17 mouse cellular contexts compared by ENCODE assay signal in genomic region chr3:89416158-89416557, GRCm38 (mm10). TPM values are rescaled to one million over a fixed set of nuclear protein-coding genes. Genes with fewer than 3 reads are reported as not detected.
DNase-seq lines count a peak whose midpoint lies in the region; ATAC-seq and TF ChIP-seq lines count a peak whose summit lies in the region.
"Had no signal": no experiment of that assay in that cellular context is flagged by ENCODE, and none has a peak within 500 bp of the region (broad histone marks: within the 10 kb centered on the region; RNA-seq: fewer than 3 reads in every experiment).

No protein-coding gene starts in this region.

- TF ChIP-seq POLR2A in myocyte (IDR thresholded peaks at IDR 0.05; ENCODE audit: insufficient read length, low read depth), result no peak

- 96% methylated on average over 8 of the region's 8 CpGs for WGBS in hindbrain, embryonic 10.5 days
- 97% methylated on average over 8 of the region's 8 CpGs for WGBS in hindbrain, embryonic 12.5 days
- WGBS in neural tube, embryonic 11.5 days, result 93% methylated on average over 8 of the region's 8 CpGs
- 96% methylated on average over 8 of the region's 8 CpGs for WGBS in neural tube, embryonic 15.5 days

- ATAC-seq in erythroblast, adult 5-6 weeks (replicated peaks; ENCODE audit: low FRiP score, poor library complexity, severe bottlenecking), result no peak
- ATAC-seq in hindbrain, embryonic 12.5 days (ENCODE audit: low FRiP score), result no peak
- ATAC-seq in neural tube, embryonic 11.5 days (ENCODE audit: insufficient read depth, low FRiP score, low TSS enrichment), result no peak
- ATAC-seq in neural tube, embryonic 15.5 days (ENCODE audit: low FRiP score), result no peak

- H3K4me3 ChIP-seq in erythroblast, embryonic 14.5 days (replicated peaks), result peak overlapping the region; percentile 96
- H3K4me3 ChIP-seq in hindbrain, embryonic 10.5 days, result peak overlapping the region; percentile 70; the same call in 1 of the 2 replicates
- no peak overlapping the region for H3K4me3 ChIP-seq in hindbrain, embryonic 12.5 days
- peak overlapping the region; percentile 2; the same call in 1 of the 2 replicates for H3K4me3 ChIP-seq in neural tube, embryonic 11.5 days (ENCODE audit: low read depth, low read length)
- no peak overlapping the region for H3K4me3 ChIP-seq in neural tube, embryonic 15.5 days (replicated peaks)
- peak overlapping the region; percentile 63 for H3K4me3 ChIP-seq in myocyte
- H3K4me3 ChIP-seq: neural tube, embryonic 12.5 days had no signal

- H3ac ChIP-seq in myocyte (ENCODE audit: control insufficient read depth, insufficient read length), result no peak overlapping the region

- no peak overlapping the region for H3K9ac ChIP-seq in hindbrain, embryonic 12.5 days
- H3K9ac ChIP-seq in neural tube, embryonic 11.5 days (ENCODE audit: low read length), result no peak overlapping the region
- H3K9ac ChIP-seq in neural tube, embryonic 15.5 days (replicated peaks), result no peak overlapping the region
- H3K9ac ChIP-seq: kidney, embryonic 15.5 days; neural tube, embryonic 12.5 days had no signal

- H3K27ac ChIP-seq in hindbrain, embryonic 10.5 days, result no peak overlapping the region
- no peak overlapping the region for H3K27ac ChIP-seq in hindbrain, embryonic 12.5 days
- H3K27ac ChIP-seq in neural tube, embryonic 11.5 days (ENCODE audit: low read depth, low read length), result no peak overlapping the region
- H3K27ac ChIP-seq in neural tube, embryonic 15.5 days (replicated peaks), result no peak overlapping the region
- H3K27ac ChIP-seq: kidney, embryonic 15.5 days; neural tube, embryonic 12.5 days had no signal

- peaks cover 46% of the 10 kb centered on the region for H3K36me3 ChIP-seq in erythroblast, embryonic 14.5 days (ENCODE audit: control insufficient read depth)
- peaks cover 38% of the 10 kb centered on the region for H3K36me3 ChIP-seq in hindbrain, embryonic 10.5 days
- peaks cover 25% of the 10 kb centered on the region for H3K36me3 ChIP-seq in hindbrain, embryonic 12.5 days
- H3K36me3 ChIP-seq in neural tube, embryonic 11.5 days (ENCODE audit: control insufficient read depth, insufficient read depth, low read length), result peaks cover 6% of the 10 kb centered on the region; the same call in 1 of the 2 replicates
- H3K36me3 ChIP-seq in neural tube, embryonic 15.5 days, result peaks cover 19% of the 10 kb centered on the region
- H3K36me3 ChIP-seq in myocyte (ENCODE audit: control insufficient read depth, insufficient read depth), result peaks cover 11% of the 10 kb centered on the region

- H3K4me2 ChIP-seq in hindbrain, embryonic 12.5 days (replicated peaks), result no peak overlapping the region
- H3K4me2 ChIP-seq in neural tube, embryonic 11.5 days (ENCODE audit: low read depth), result no peak overlapping the region; the same call in 1 of the 2 replicates
- H3K4me2 ChIP-seq in neural tube, embryonic 15.5 days, result no peak overlapping the region
- peak overlapping the region; percentile 77 for H3K4me2 ChIP-seq in myocyte (ENCODE audit: low read depth)

- DNase-seq in hindbrain, embryonic 10.5 days (ENCODE audit: low spot score), result no peak
- DNase-seq in neural tube, embryonic 11.5 days (ENCODE audit: low spot score), result no peak
- no peak for DNase-seq in thymus, adult 18-20 months
- DNase-seq: adrenal gland, adult 8-10 months; cerebellum, adult 9-11 months; gastrocnemius, postnatal 25 days; heart, postnatal 10 days; right cerebral cortex, postnatal 4 days; thymus, postnatal 25 days had no signal

- H3K27me3 ChIP-seq in erythroblast, embryonic 14.5 days (ENCODE audit: control insufficient read depth), result no peaks in the 10 kb centered on the region
- H3K27me3 ChIP-seq in hindbrain, embryonic 10.5 days (ENCODE audit: insufficient read depth, poor library complexity, severe bottlenecking), result no peaks in the 10 kb centered on the region
- H3K27me3 ChIP-seq in hindbrain, embryonic 12.5 days, result no peaks in the 10 kb centered on the region
- H3K27me3 ChIP-seq in neural tube, embryonic 11.5 days (ENCODE audit: control insufficient read depth, insufficient read depth, low read length), result no peaks in the 10 kb centered on the region
- no peaks in the 10 kb centered on the region for H3K27me3 ChIP-seq in neural tube, embryonic 15.5 days (replicated peaks)
- H3K27me3 ChIP-seq in myocyte (ENCODE audit: control insufficient read depth, insufficient read depth, insufficient read length), result no peaks in the 10 kb centered on the region
- H3K27me3 ChIP-seq: kidney, embryonic 15.5 days; neural tube, embryonic 12.5 days had no signal

- H3K9me3 ChIP-seq in erythroblast, embryonic 14.5 days (ENCODE audit: control insufficient read depth, low read length), result peaks cover 3% of the 10 kb centered on the region
- H3K9me3 ChIP-seq in hindbrain, embryonic 10.5 days, result no peaks in the 10 kb centered on the region
- no peaks in the 10 kb centered on the region for H3K9me3 ChIP-seq in hindbrain, embryonic 12.5 days (replicated peaks)
- no peaks in the 10 kb centered on the region for H3K9me3 ChIP-seq in neural tube, embryonic 11.5 days (ENCODE audit: control insufficient read depth, low read length)
- H3K9me3 ChIP-seq in neural tube, embryonic 15.5 days (replicated peaks), result no peaks in the 10 kb centered on the region
- H3K9me3 ChIP-seq: kidney, embryonic 15.5 days; neural tube, embryonic 12.5 days had no signal

- peaks cover 40% of the 10 kb centered on the region for H3K79me2 ChIP-seq in myocyte (ENCODE audit: control insufficient read depth, insufficient read depth)

- peaks cover 48% of the 10 kb centered on the region for H3K4me1 ChIP-seq in erythroblast, embryonic 14.5 days (ENCODE audit: control insufficient read depth)
- H3K4me1 ChIP-seq in hindbrain, embryonic 10.5 days (replicated peaks), result peaks cover 38% of the 10 kb centered on the region
- H3K4me1 ChIP-seq in hindbrain, embryonic 12.5 days, result peaks cover 32% of the 10 kb centered on the region
- H3K4me1 ChIP-seq in neural tube, embryonic 11.5 days (ENCODE audit: control insufficient read depth, insufficient read depth, low read length), result peaks cover 16% of the 10 kb centered on the region
- H3K4me1 ChIP-seq in neural tube, embryonic 15.5 days, result peaks cover 37% of the 10 kb centered on the region

RNA-seq across cellular contexts. Expression of gene Cks1b, which starts 2.0 kb away (rescaled TPM):
- 6.9 and 7.4 TPM in 2 replicates for polyA plus RNA-seq in erythroblast, embryonic 14.5 days (2012)
- 67.9 and 79.9 TPM in 2 replicates for total RNA-seq in erythroblast, adult 5-6 weeks (2015; ENCODE audit: low replicate concordance)
- total RNA-seq in erythroblast, adult 5-6 weeks (2017; ENCODE audit: low replicate concordance), result 37.4 and 42.1 TPM in 2 replicates
- polyA plus RNA-seq in hindbrain, embryonic 10.5 days (2016; fragmentation: Nextera tagmentation; extraction: Ambion mirVana), result 535 and 648 TPM in 2 replicates
- polyA plus RNA-seq in hindbrain, embryonic 12.5 days (2016; fragmentation: Nextera tagmentation; extraction: Ambion mirVana), result 249 and 274 TPM in 2 replicates
- 432 and 463 TPM in 2 replicates for polyA plus RNA-seq in neural tube, embryonic 11.5 days (2014; fragmentation: Nextera tagmentation; extraction: Ambion mirVana)
- 79.3 and 153 TPM in 2 replicates for polyA plus RNA-seq in neural tube, embryonic 15.5 days (2015; fragmentation: Nextera tagmentation; extraction: Ambion mirVana)
- 113 TPM for polyA plus RNA-seq in myocyte (2012; fragmentation: generic; extraction: Trizol)

RNA-seq across cellular contexts. Expression of gene Shc1, which starts 2.1 kb away (rescaled TPM):
- polyA plus RNA-seq in erythroblast, embryonic 14.5 days (2012), result 11.4 and 12.7 TPM in 2 replicates
- total RNA-seq in erythroblast, adult 5-6 weeks (2015; ENCODE audit: low replicate concordance), result 14.4 and 25.2 TPM in 2 replicates
- total RNA-seq in erythroblast, adult 5-6 weeks (2017; ENCODE audit: low replicate concordance), result 21.3 and 24.1 TPM in 2 replicates
- polyA plus RNA-seq in hindbrain, embryonic 10.5 days (2016; fragmentation: Nextera tagmentation; extraction: Ambion mirVana), result 58.3 and 68.1 TPM in 2 replicates
- polyA plus RNA-seq in hindbrain, embryonic 12.5 days (2016; fragmentation: Nextera tagmentation; extraction: Ambion mirVana), result 54.8 and 61.2 TPM in 2 replicates
- polyA plus RNA-seq in neural tube, embryonic 11.5 days (2014; fragmentation: Nextera tagmentation; extraction: Ambion mirVana), result 43.9 and 48.0 TPM in 2 replicates
- polyA plus RNA-seq in neural tube, embryonic 15.5 days (2015; fragmentation: Nextera tagmentation; extraction: Ambion mirVana), result 22.0 and 35.3 TPM in 2 replicates
- 95.5 TPM for polyA plus RNA-seq in myocyte (2012; fragmentation: generic; extraction: Trizol)

RNA-seq across cellular contexts. Expression of gene Flad1, which starts 4.5 kb away (rescaled TPM):
- polyA plus RNA-seq in erythroblast, embryonic 14.5 days (2012), result 1.3 and 1.6 TPM in 2 replicates
- 2.1 and 6.3 TPM in 2 replicates for total RNA-seq in erythroblast, adult 5-6 weeks (2015; ENCODE audit: low replicate concordance)
- total RNA-seq in erythroblast, adult 5-6 weeks (2017; ENCODE audit: low replicate concordance), result 1.8 and 3.1 TPM in 2 replicates
- polyA plus RNA-seq in hindbrain, embryonic 10.5 days (2016; fragmentation: Nextera tagmentation; extraction: Ambion mirVana), result 28.3 and 31.9 TPM in 2 replicates
- polyA plus RNA-seq in hindbrain, embryonic 12.5 days (2016; fragmentation: Nextera tagmentation; extraction: Ambion mirVana), result 36.1 and 36.9 TPM in 2 replicates
- 29.4 and 30.9 TPM in 2 replicates for polyA plus RNA-seq in neural tube, embryonic 11.5 days (2014; fragmentation: Nextera tagmentation; extraction: Ambion mirVana)
- 32.7 and 33.1 TPM in 2 replicates for polyA plus RNA-seq in neural tube, embryonic 15.5 days (2015; fragmentation: Nextera tagmentation; extraction: Ambion mirVana)
- polyA plus RNA-seq in myocyte (2012; fragmentation: generic; extraction: Trizol), result 19.8 TPM

RNA-seq across cellular contexts. Expression of gene Lenep, which starts 13.6 kb away (rescaled TPM):
- 0.04 TPM in 1 of 2 replicates, not detected in the other for polyA plus RNA-seq in erythroblast, embryonic 14.5 days (2012)
- 0.63 and 3.7 TPM in 2 replicates for total RNA-seq in erythroblast, adult 5-6 weeks (2015; ENCODE audit: low replicate concordance)
- total RNA-seq in erythroblast, adult 5-6 weeks (2017; ENCODE audit: low replicate concordance), result 0.17 TPM in 1 of 2 replicates, not detected in the other
- polyA plus RNA-seq in hindbrain, embryonic 10.5 days (2016; fragmentation: Nextera tagmentation; extraction: Ambion mirVana), result 1.7 TPM in 1 of 2 replicates, not detected in the other
- 1.0 and 1.5 TPM in 2 replicates for polyA plus RNA-seq in hindbrain, embryonic 12.5 days (2016; fragmentation: Nextera tagmentation; extraction: Ambion mirVana)
- 0.13 and 0.73 TPM in 2 replicates for polyA plus RNA-seq in neural tube, embryonic 11.5 days (2014; fragmentation: Nextera tagmentation; extraction: Ambion mirVana)
- polyA plus RNA-seq in neural tube, embryonic 15.5 days (2015; fragmentation: Nextera tagmentation; extraction: Ambion mirVana), result 0.18 and 2.1 TPM in 2 replicates
- polyA plus RNA-seq in myocyte (2012; fragmentation: generic; extraction: Trizol), result not detected
- polyA plus RNA-seq: lung, embryonic 16.5 days had no signal

RNA-seq across cellular contexts. Expression of gene Pygo2, which starts 13.9 kb away (rescaled TPM):
- polyA plus RNA-seq in erythroblast, embryonic 14.5 days (2012), result 5.9 TPM in 2 replicates
- 9.8 and 11.5 TPM in 2 replicates for total RNA-seq in erythroblast, adult 5-6 weeks (2015; ENCODE audit: low replicate concordance)
- total RNA-seq in erythroblast, adult 5-6 weeks (2017; ENCODE audit: low replicate concordance), result 5.6 and 12.4 TPM in 2 replicates
- polyA plus RNA-seq in hindbrain, embryonic 10.5 days (2016; fragmentation: Nextera tagmentation; extraction: Ambion mirVana), result 46.0 and 50.4 TPM in 2 replicates
- 63.8 and 66.1 TPM in 2 replicates for polyA plus RNA-seq in hindbrain, embryonic 12.5 days (2016; fragmentation: Nextera tagmentation; extraction: Ambion mirVana)
- 55.7 and 59.8 TPM in 2 replicates for polyA plus RNA-seq in neural tube, embryonic 11.5 days (2014; fragmentation: Nextera tagmentation; extraction: Ambion mirVana)
- polyA plus RNA-seq in neural tube, embryonic 15.5 days (2015; fragmentation: Nextera tagmentation; extraction: Ambion mirVana), result 38.8 and 41.1 TPM in 2 replicates
- 58.5 TPM for polyA plus RNA-seq in myocyte (2012; fragmentation: generic; extraction: Trizol)

Comparison
In these comparisons a context has a peak if more than half of its experiments do, and no peak if none do; other contexts are left out.
1. H3K4me3 ChIP-seq: peak in erythroblast, embryonic 14.5 days (single experiment), hindbrain, embryonic 10.5 days (single experiment), neural tube, embryonic 11.5 days (single experiment) and myocyte (single experiment); none in hindbrain, embryonic 12.5 days (single experiment) and neural tube, embryonic 15.5 days (single experiment).